ENCODE assay signal across 9 mouse cellular contexts in the genomic region with DNA sequence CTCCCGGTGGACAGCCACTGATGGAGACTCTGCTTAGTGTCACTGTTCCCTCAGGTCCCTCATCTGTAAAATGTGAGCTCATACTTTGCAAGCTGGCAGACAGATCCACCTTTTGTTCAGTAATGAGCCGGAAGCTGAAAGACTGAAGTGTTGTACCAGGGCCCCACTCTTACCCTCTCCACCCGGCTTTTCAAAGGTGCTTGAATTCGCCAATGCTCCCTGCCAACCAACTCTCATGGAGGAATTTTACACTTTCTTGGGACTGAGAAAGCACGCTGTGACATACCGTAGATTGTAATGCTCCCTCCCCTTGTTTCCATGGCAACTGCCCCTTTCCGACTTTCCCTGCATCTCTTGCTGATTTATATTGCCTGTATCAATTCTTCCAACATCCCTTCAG. TPM values are rescaled to one million over a fixed set of nuclear protein-coding genes. Genes with fewer than 3 reads are reported as not detected.
DNase-seq lines count a peak whose midpoint lies in the region; ATAC-seq lines count a peak whose summit lies in the region.
"Had no signal": no experiment of that assay in that cellular context is flagged by ENCODE, and none has a peak within 500 bp of the region (broad histone marks: within the 10 kb centered on the region; RNA-seq: fewer than 3 reads in every experiment).

No protein-coding gene starts in this region.

- H3K36me3 ChIP-seq in hindbrain, embryonic 15.5 days = peaks cover 19% of the 10 kb centered on the region

- peak; percentile 80 for DNase-seq in Muller cell, postnatal 12 days (ENCODE audit: inconsistent ontology term)
- peak; percentile 72 for DNase-seq in brain, adult 2 months (ENCODE audit: low read depth, low spot score)
- DNase-seq in lung, postnatal 36 days = peak; percentile 73
- no peak for DNase-seq in thymus, postnatal 25 days
- no peak for DNase-seq in gastrocnemius, postnatal 25 days
- no peak for DNase-seq in thymus, postnatal 14 days

- peaks cover 16% of the 10 kb centered on the region for H3K4me1 ChIP-seq in hindbrain, embryonic 15.5 days (replicated peaks)

- H3K9me3 ChIP-seq in hindbrain, embryonic 15.5 days = no peaks in the 10 kb centered on the region

- H3K27me3 ChIP-seq in hindbrain, embryonic 15.5 days = no peaks in the 10 kb centered on the region

- 9% methylated on average over 7 of the region's 7 CpGs for WGBS in hindbrain, embryonic 15.5 days

- no peak overlapping the region for H3K9ac ChIP-seq in hindbrain, embryonic 15.5 days

- H3K27ac ChIP-seq in hindbrain, embryonic 15.5 days (replicated peaks) = peak overlapping the region; percentile 34
- H3K27ac ChIP-seq: layer of hippocampus, adult 2 months had no signal

- H3K4me3 ChIP-seq in hindbrain, embryonic 15.5 days = 0 out of 2 replicates have a peak overlapping the region, but pooled peaks have one; percentile 1
- H3K4me3 ChIP-seq: layer of hippocampus, adult 2 months had no signal

- peak overlapping the region; percentile 41 for H3K4me2 ChIP-seq in hindbrain, embryonic 15.5 days

- peak; percentile 59 for ATAC-seq in hindbrain, embryonic 15.5 days (ENCODE audit: low FRiP score, low read depth)
- no peak for ATAC-seq in cerebellum, adult (ENCODE audit: insufficient number of reproducible peaks, low FRiP score, low TSS enrichment)

RNA-seq across cellular contexts. Expression of gene Eid3, which starts 34.1 kb away (rescaled TPM):
- 0.34 and 0.45 TPM in 2 replicates for polyA plus RNA-seq in hindbrain, embryonic 15.5 days (2015; fragmentation: Nextera tagmentation; extraction: Ambion mirVana)
- total RNA-seq in gastrocnemius, postnatal 25 days (2021) = 1 to 10 TPM in 1 of 2 experiments, under 1 TPM in 1; 0.97 to 1.4 TPM

Comparison
In these comparisons a context has a peak if more than half of its experiments do, and no peak if none do; other contexts are left out.
1. DNase-seq: peak in Muller cell, postnatal 12 days (single experiment), brain, adult 2 months (single experiment) and lung, postnatal 36 days (single experiment); none in thymus, postnatal 25 days (single experiment), gastrocnemius, postnatal 25 days (single experiment) and thymus, postnatal 14 days (single experiment).